Mouse (Mus musculus) urinary bladder, postnatal 25 days (tissue): Measurements from ENCODE around the gene Gtdc1.

ENCODE experiments used
- DNase-seq: peaks from one replicate; pipeline ENCODE4 v3.0.0; 2022; ENCODE audit warnings: low spot score

Gtdc1 gene

DNA sequence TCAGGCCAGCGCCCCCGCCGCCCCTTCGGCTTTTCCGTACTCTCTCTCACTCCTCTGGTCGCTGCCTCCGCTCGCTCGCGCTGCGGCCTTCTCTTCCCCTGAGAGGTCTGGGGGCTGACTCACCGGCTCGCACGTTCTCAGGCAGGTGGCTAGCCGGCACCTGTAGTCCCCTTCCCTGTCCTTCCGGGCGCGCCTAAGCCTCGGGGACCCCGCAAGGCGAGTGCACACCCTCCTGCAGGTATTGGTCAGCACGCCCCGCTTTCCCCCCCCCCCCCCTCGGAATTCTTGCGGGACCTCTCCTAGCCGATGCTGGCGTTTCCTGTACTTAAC, at the start of gene Gtdc1:
Gene Gtdc1, minus strand, starts transcription at position 176 of the 330 bp plus-strand sequence.
- no peak for DNase-seq

DNA sequence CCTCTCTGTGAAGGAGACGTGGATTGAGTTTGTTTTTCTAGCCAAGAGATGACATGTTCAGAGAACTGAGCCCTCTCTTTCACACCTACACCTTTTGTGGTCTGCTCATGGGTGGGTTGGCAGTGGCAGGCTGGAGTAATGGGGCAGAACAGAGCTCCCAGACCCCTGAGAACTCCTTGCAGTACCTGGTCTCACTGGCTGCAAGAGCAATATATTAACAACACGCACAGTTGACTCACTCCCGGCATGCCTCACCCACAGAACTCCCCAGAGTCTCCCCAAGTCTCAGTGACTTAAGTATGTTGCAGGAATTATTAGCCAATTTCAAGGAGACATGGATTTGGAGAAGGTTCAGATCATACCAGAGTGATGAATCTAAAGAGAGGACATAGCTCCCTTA, 49.6 kb upstream of the Gtdc1 start:
- DNase-seq: no peak

DNA sequence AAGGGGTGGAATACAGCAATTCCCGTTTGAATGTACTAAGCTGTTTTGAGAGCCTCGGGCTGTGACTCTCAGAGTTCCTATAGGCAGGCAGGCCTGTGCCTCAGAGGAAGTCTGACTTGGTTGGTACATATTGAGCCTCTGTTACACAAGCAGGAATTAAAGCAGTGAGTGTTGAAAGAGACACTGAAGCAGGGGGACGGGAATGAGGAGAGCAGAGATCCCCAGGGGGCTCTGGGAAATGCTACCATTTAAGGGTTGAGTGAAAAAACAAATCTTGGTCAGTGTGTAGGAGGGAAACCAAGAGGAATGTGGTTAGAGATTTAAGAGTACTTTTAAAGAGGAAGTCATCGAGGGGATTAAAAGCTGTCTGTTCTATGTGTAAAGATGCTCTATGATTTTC, 49.0 kb upstream of the Gtdc1 start:
- DNase-seq: no peak

DNA sequence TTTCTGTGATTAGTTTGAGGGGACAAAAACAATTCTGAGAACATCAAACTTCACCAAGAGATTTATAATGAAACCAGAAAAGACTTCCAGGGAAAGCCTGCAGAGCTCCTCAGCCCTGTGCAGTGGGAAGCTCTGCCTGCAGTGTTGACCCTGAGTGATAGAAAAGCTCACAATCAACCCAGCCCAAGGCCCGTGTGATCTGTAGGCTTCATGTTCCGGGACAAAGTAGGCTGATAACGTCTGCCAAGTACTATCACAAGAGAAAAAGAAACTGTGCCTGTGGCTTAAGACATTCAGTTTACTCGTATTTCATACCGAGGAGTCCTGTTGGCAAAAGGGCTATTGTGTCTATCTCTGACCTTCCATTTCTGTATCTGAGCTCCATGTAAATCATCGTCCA, 46.4 kb upstream of the Gtdc1 start:
- DNase-seq: no peak

DNA sequence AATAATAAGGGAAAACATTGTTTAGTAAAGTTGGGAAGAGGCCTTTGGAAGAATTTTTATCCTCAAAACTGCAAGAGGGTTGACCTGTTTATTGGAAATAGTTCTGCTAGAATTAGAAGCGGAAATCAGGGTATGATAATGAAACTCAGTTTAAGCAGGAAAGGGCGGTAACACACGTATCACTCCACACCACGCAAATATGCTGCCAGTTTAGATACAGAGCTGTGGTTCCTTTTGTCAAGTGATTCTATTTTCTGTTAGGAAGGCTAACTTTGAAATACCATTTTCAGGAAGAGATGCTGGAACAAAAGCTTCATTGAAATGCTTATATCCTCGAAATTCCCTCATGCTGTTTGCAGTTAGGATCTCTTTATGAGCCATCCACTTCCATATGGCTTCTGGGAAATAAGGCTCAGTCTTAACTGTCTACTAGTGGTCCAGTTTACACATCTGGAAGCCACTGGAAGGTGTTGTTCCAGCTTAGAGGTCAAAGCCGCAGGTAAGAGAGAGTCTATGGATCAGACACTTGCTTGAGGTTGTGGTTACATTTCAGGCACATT, 42.7 kb upstream of the Gtdc1 start:
- no peak for DNase-seq

DNA sequence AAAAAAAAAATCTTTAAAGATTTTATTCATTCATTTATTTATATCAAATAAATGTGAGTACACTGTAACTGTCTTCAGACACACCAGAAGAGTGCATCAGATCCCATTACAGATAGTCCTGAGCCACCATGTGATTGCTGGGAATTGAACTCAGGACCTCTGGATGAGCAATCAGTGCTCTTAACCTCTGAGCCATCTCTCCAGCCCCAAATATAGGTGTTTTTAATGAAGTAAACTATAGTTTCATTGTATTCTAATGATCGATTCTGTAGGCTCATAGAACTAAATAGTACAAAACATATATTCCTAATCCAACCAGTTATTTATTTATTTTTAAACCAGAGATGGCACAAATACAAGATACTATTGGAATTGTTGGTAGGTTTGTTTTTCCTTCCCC, 42.2 kb upstream of the Gtdc1 start:
- no peak for DNase-seq

DNA sequence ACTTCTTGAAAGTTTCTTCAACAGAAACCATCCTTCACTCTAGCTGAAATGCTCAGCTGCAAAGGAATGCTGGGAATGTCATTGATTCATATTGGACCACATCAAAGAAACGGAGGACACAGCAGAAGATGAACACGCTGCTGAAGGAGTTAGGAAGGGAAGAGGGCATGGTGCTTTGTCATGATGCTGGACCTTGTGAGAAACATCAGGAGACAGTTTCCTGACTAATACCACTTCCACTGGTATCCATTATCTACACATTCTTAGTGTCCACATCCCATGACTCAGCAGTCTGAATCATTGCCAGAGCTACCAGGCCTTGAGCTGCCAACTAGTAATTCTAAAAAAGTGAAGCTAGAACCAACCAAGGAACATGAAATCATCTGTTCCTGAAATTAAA, 41.8 kb upstream of the Gtdc1 start:
- no peak for DNase-seq

DNA sequence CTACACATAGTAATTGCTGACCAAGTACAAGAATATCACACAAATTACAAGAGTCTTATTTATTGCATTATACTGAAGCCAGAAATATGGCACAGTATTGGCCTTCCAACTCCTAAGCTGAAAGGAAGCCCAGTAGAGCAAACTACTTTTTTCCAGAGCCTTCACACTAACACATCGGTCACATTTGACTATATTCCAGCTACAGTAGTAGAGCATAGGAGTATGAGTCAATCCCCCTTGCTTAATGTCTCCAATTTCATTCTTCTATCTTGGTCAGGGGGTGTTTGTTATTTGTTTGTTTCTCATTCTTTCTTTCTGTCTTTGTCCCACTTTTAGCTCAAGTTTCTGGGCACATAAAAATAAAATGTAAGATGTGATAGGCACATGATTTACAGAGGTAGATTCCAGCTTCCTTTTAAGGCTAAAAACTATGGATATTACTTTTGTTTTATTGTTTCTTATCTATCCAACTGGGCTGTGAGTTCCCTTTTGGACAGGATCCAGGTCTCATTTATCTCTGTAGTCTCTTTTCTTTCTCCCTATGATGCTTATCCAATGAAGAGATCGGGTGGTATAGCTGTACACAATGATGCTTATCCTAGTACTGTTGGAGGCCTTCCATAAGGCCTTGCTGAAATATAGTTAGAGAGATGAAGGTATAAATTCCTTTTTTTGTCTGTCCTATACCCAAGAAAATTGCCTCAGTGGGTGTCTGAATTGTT, 38.5 kb upstream of the Gtdc1 start:
- DNase-seq: no peak

DNA sequence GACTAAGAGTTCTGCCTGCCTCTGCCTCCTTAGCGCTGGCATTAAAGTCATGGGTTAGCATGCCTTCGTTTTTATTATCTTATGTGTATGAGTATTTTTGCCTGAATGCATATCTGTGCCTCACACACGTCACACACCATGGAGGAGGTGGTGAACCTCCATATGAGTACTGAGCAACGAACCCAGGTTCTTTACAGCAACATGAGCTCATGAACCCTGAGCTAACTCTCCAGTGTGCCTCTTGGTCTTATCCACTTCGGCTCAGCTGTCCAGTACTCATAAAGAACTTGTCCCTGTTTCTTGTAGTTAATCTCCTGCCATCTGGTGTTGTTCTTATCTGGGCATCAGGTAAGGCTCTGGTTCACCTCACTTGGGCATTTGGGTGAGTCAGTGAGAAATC, 35.2 kb upstream of the Gtdc1 start:
- no peak for DNase-seq

DNA sequence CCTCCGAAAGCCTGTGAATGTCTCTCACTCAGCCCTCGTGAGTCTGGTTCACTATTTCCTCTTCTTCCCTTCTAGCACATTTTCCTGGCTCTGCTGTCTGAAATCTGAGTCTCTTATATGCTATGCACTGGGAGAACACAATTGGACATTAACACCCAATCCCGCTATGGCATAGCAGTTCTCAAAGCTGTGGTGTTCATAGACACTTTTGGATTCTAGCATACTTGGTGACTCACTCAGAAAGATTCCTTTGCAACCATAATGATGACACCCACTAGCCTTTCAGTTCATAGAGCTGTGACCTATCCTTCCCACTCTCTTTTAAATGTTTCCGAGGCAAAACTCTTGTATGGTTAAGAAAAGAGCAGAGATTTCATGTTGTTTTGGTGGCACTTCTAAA, 33.7 kb upstream of the Gtdc1 start:
- DNase-seq: no peak

DNA sequence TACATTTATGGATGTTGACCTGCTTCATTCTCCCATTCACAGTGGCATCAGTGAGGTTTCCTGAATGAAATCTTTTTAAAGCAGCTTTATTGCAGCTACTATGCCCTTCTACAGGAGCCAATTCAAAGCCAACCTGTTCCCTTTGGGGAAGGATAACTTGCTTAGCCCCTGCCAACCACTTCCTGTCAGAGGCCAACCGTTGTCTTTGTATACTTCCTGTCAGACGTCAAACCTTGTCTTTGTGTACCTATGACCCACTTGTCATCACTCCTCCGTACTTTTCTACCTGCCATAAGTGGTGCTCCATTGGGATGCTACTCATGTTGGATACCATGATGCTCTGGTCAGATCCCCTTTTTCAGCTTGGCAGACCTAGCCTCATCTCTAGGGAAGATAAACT, 33.1 kb upstream of the Gtdc1 start:
- DNase-seq: no peak

DNA sequence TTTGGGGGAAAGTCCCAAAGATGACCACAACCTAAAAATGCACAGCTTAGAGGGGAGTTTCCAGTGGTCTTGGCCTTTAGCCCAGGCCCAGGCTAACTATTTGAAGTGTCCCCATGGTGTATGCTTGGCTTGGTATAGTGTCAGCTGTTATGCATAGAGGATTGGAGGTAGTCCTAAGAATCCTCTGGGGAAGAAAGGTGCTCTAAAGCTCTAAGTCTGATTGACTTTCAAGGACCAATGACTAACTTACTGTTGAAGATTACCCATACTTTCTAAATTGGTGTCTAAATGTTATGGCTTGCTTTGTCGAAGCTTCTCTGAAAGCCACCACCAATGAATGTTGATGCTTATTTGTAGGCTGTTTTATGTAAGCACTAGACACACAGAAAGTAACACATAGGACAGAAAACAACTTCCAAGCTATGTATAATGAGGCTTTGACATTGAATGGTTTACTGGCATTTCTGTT, 29.9 kb upstream of the Gtdc1 start:
- DNase-seq: no peak

DNA sequence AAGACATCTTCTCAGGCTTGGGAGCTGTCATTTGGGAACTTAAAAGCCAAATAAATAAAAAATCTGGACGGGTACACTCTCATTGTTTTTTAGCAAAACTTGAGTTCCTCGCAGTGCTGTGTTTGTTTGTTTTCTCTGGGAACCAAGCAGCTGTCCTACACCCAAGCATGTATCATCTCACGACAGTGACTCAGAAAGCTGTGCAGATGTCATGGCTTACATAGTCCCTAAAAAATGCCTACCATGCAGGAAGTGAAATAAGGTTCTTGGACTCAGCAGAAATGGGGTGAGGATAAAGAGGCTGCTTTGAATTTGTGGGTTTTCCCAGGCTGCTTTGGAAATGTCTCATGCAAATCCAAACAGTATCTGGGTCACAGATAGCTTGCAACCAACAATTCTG, 28.8 kb upstream of the Gtdc1 start:
- DNase-seq: no peak

DNA sequence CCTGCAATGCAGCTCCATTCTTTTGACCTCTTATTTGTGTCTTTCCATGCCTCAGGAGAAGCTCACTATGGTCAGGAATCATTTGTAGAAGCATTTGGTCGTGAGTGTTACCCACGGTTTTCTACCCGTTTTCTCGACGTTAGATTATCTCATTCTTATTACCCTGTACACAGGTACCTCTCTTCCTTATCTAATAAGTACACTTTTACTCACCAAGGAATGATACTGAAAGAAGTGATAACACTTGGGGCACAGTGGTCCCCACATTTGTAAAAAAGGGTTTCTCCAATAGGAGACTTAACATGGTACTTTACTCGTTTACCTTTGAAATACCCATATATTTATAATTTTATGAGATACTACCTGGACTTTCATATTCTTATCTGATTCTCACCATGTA, 28.0 kb upstream of the Gtdc1 start:
- DNase-seq: no peak

DNA sequence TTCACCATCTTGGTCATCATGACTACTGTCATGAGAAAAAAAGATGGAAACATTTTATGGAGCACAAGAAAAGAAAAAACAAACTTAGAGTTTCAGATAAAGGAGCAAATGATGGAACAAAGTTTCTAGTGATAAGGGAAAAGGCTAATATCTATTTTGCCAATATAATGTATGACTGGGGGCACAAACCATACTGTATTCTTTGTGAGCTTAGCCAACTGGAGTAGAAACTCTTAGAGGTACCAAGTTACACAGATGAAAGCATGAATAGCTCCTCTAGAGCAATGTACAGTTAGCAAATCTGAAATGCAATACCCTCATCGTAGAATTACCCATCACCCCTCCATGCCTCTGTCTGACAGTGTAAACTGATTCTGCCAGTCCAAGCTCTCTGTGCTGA, 26.7 kb upstream of the Gtdc1 start:
- no peak for DNase-seq

DNA sequence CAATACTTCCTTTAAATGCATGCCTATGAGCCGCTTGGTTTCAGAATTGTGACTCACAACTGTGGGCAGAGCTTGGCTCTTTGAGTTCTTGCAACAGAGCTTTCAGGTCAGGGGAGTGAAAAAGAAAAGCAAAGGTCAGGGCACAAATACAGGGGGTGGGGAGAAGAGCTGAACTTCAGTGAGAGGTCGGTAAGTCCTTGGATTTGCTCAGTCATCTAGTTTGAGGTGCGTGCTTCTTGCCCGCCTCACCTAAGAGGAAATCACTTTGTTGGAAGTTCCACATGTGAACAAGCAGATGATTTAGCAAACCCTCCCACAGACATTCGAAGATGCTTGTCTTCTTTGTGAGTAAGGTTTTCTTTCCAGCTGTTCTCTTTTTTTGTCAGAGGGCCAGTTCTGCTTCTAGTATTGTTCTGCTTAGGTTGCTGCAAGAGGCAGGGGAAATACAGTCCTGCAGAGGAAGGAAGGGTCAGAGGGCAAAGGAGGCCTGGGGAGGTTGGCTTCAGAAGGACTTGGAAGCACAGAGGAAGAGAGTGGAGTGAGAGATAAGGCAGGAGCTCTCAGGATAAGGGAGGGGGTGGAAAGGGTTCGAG, 25.5 kb upstream of the Gtdc1 start:
- peak; percentile 7 for DNase-seq

DNA sequence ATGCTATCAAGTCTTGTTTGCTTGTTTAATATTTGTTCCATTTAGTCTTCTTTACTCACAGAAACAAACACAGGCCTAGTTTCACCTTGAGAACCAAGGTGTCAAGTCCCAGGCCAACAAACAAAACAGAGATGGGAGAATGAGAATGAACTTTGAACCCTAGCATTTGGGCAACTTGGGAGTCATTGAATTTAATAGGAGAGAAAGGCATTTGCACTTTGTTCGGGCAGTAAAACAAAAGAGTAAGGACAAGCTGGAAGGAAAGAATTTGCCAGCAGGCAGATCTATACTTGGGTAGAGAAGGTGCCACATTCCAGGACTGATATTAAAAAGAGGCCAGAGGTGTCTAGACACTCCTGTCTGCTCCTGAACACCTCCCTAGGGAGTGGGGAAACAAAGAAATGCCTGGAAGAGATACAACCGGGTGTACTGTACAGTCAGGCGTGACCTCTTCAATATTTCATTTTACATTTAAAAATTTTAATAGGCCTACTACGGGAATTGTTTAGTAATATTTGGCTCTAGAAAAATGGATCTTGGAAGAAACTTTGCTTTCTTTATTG, 24.3 kb upstream of the Gtdc1 start:
- no peak for DNase-seq

DNA sequence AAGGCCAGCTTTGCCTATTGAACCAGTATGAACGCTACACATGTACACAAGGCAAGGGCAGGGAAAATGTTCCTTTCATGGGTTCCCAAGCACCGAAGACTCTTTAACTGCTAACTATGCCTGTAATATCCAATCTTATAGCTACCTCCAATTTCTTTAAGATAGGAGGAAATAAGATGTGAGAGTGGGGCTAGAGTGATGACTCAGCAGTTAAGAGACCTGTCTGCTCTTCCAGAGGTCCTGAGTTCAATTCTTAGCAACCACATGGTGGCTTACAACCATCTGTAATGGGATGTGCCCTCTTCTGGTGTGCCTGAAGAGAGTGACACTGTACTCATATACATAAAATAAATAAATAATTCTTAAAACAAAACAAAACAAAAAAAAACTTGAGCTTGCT, 17.2 kb upstream of the Gtdc1 start:
- no peak for DNase-seq

DNA sequence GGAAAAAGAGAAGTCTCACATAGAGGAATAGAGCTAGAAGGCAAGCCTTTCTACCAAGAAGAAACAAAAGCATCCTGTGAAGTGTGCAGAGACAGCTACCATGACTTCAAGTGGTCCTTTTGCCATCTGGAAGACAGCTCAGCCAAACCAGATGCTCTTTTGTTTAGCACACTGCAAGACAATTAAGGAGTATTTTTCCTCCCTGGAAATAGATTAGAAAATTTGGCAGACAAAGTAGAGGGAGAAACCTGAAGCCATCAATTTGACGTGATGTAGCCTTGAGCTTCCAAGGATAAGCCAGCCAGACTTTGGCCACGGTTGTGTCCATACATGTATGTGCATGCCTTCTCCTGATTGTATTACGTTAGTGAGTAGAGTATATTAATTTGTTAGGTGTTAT, 3.5 kb upstream of the Gtdc1 start:
- DNase-seq: no peak

DNA sequence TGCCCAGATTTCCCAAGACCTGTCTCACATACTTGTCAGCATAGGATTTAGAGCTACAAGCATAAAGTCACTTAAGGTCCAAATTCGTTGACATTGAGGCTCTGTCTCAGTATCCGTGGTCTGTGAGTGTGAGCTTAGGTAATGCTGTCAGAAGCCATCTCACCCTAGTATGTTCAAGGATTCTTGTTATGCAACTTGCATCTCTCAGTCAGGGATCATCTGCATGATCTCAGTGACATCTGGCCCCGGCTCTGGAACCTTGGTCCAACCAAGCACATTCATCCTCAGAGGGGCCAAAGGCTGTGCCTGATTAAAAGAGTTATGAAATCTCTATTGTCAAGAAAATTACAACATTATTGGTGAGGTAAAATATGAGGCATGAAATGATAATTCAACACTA, 1.2 kb upstream of the Gtdc1 start:
- no peak for DNase-seq

DNA sequence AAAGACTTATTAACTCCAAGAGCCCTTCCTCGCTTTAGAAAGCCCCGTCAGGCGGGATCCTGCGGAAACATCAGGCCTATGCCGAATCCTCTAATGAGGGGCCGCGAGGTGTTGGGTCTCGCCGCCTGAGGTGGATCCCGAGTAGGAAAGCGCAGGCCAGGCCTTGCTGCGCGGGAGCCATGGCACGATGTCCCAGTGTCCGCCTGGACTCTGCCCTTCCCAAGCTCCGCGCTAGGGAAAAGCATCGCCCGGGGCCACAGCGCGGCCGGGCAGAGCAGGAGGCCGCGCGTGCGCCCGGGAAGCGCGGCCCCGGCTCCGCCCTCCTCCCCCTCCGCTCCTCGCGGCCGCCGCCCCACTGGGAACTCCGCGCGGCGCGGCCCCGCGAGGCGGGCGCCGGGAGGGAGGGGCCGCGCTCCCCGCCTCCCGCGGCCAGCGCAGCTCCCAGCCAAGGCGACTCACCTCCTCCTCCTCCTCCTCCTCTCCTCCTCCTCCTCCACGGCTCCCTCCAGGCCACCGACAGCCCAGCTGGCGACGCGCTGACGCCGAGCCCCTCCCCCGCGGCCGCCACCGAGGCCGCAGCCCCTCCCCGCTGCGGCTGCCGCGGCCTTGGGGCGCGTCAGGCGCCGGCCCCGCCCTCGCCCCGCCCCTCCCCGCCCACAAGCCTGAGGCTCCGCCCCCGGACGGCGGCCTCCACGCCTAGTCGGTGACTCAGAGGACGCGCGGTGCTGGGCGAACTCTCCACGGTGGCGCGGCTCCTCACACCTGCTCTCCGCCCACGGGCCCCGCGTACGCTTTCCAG, 575 bp downstream of the Gtdc1 start:
- DNase-seq: peak; percentile 79

DNA sequence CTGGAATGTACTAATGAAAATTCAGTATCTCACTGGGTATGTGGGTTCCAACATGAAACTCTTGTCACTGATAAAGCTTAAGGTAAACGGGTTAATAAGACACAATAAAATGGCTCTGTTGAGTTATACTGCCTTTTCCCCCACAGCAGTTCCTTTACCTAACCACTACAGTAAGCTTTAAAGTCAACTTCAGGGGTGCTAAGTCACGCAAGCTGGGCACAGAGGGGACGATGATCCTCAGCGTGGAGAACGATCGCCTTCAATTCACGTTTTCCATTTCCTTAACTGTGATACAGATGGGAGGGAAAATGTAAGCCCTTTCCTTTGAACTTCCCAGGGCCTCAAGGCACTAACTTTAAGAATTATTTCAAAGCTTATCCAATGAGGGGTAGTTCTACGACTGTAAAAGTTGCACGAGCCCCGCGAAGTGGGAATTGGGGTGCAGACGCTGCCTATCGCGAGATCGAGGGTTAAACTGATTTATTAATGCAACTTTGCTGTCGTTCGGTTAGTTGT, 1.2 kb downstream of the Gtdc1 start:
- DNase-seq: peak; percentile 8

DNA sequence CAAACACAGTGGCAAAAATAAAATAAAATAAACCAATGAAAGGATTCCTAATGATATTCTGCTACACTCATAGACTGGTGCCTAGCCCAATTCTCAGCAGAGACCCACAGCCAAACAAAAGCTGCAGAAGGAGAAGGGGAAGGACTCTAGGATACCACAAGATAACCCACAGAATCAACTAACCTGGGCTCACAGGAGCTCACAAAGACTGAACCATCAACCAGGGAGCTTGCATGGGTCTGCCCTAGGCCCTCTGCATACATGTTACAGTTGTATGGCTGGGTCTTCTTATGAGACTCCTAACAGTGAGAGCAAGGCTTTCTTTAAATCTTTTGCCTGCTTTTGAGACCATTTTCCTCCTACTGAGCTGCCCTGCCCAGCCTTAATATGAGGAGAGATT, 2.8 kb downstream of the Gtdc1 start:
- no peak for DNase-seq
